ENCODE assay signal across 8 mouse cellular contexts in genomic region chr3:157717313-157717921, GRCm38 (mm10).
DNase-seq lines count a peak whose midpoint lies in the region; ATAC-seq and TF ChIP-seq lines count a peak whose summit lies in the region.

No protein-coding gene starts in this region.

- no peaks in the 10 kb centered on the region for H3K79me2 ChIP-seq in heart, adult 2 months (replicated peaks; ENCODE audit: control insufficient read depth, insufficient read depth, low read length)

- no peaks in the 10 kb centered on the region for H3K36me3 ChIP-seq in heart, adult 2 months (ENCODE audit: control insufficient read depth, insufficient read depth, low read length)
- H3K36me3 ChIP-seq in heart, embryonic 11.5 days (ENCODE audit: control insufficient read depth, insufficient read depth, low read length), result no peaks in the 10 kb centered on the region
- no peaks in the 10 kb centered on the region for H3K36me3 ChIP-seq in intestine, embryonic 14.5 days (ENCODE audit: control insufficient read depth, insufficient read depth, low read length)
- no peaks in the 10 kb centered on the region for H3K36me3 ChIP-seq in midbrain, embryonic 11.5 days (ENCODE audit: control insufficient read depth, insufficient read depth, low read length)

- 13% methylated on average over 7 of the region's 7 CpGs for WGBS in heart, adult 2 months
- WGBS in heart, embryonic 11.5 days (ENCODE audit: insufficient replicate concordance), result 19% methylated on average over 7 of the region's 7 CpGs
- 21% methylated on average over 7 of the region's 7 CpGs for WGBS in intestine, embryonic 14.5 days
- WGBS in midbrain, embryonic 11.5 days, result 28% methylated on average over 7 of the region's 7 CpGs

- H3K27ac ChIP-seq in heart, adult 2 months, result no peak overlapping the region
- no peak overlapping the region for H3K27ac ChIP-seq in heart, embryonic 11.5 days (ENCODE audit: low read depth, low read length)
- no peak overlapping the region for H3K27ac ChIP-seq in intestine, embryonic 14.5 days (ENCODE audit: low read depth)
- H3K27ac ChIP-seq in midbrain, embryonic 11.5 days (ENCODE audit: low read depth, low read length), result no peak overlapping the region

- no peak for TF ChIP-seq EP300 in heart, adult 2 months (IDR thresholded peaks at IDR 0.05; ENCODE audit: insufficient read depth, low read depth, low read length)

- intact Hi-C loops in heart, adult 2 months (cut with DNase I), result loop anchor here (1.0 kb wide), 1 partner anchor 152 kb away; no protein-coding TSS in a partner anchor

- peak; percentile 92 for TF ChIP-seq CTCF in heart, adult 2 months (IDR thresholded peaks at IDR 0.05)

- no peak overlapping the region for H3K9ac ChIP-seq in heart, adult 2 months (ENCODE audit: low read depth, low read length)
- H3K9ac ChIP-seq in heart, embryonic 11.5 days (ENCODE audit: low read depth, low read length), result no peak overlapping the region
- no peak overlapping the region for H3K9ac ChIP-seq in intestine, embryonic 14.5 days (ENCODE audit: low read length)
- H3K9ac ChIP-seq in midbrain, embryonic 11.5 days (ENCODE audit: low read length), result no peak overlapping the region

- ATAC-seq in heart, embryonic 11.5 days (replicated peaks; ENCODE audit: insufficient number of reproducible peaks, low FRiP score, low TSS enrichment), result no peak
- ATAC-seq in intestine, embryonic 14.5 days (replicated peaks; ENCODE audit: low FRiP score, low TSS enrichment, low read depth), result 0 out of 2 replicates have a peak, but pooled peaks have one; percentile 36
- ATAC-seq in midbrain, embryonic 11.5 days (ENCODE audit: low FRiP score), result peak; percentile 83

- DNase-seq in heart, adult 2 months, result peak; percentile 44 to 59
- peak; percentile 54 for DNase-seq in cerebellum, adult 8-10 months
- peak; percentile 35 to 72 for DNase-seq in frontal cortex, postnatal 14 days (ENCODE audit: low spot score in 2 of 2)
- DNase-seq in intestine, embryonic 14.5 days (ENCODE audit: low spot score), result peak; percentile 87
- peak; percentile 14 to 52 for DNase-seq in left cerebral cortex, adult 8-10 months (ENCODE audit: low spot score in 2 of 2)
- peak; percentile 92 for DNase-seq in midbrain, embryonic 11.5 days (ENCODE audit: low spot score, missing footprints)
- DNase-seq in spleen, adult 18-20 months, result peak; percentile 8 to 57

- H3K9me3 ChIP-seq in heart, embryonic 11.5 days (replicated peaks; ENCODE audit: control insufficient read depth, low read length), result no peaks in the 10 kb centered on the region
- no peaks in the 10 kb centered on the region for H3K9me3 ChIP-seq in intestine, embryonic 14.5 days (ENCODE audit: control insufficient read depth, low read length)
- no peaks in the 10 kb centered on the region for H3K9me3 ChIP-seq in midbrain, embryonic 11.5 days (ENCODE audit: control insufficient read depth, low read length)

- no peaks in the 10 kb centered on the region for H3K27me3 ChIP-seq in heart, adult 2 months (ENCODE audit: control insufficient read depth, insufficient read depth, low read length)
- no peaks in the 10 kb centered on the region for H3K27me3 ChIP-seq in heart, embryonic 11.5 days (ENCODE audit: control insufficient read depth, insufficient read depth, low read length)
- no peaks in the 10 kb centered on the region for H3K27me3 ChIP-seq in intestine, embryonic 14.5 days (replicated peaks; ENCODE audit: control insufficient read depth, insufficient read depth, low read length)
- H3K27me3 ChIP-seq in midbrain, embryonic 11.5 days (ENCODE audit: control insufficient read depth, insufficient read depth, low read length), result no peaks in the 10 kb centered on the region

- no peak for TF ChIP-seq POLR2A in heart, adult 2 months (IDR thresholded peaks at IDR 0.05; ENCODE audit: insufficient read depth, low read depth, low read length)

- no peak overlapping the region for H3K4me3 ChIP-seq in heart, adult 2 months
- no peak overlapping the region for H3K4me3 ChIP-seq in heart, embryonic 11.5 days (ENCODE audit: low read depth, low read length)
- no peak overlapping the region for H3K4me3 ChIP-seq in intestine, embryonic 14.5 days (ENCODE audit: low read depth, low read length)
- H3K4me3 ChIP-seq in midbrain, embryonic 11.5 days (ENCODE audit: low read depth, low read length), result no peak overlapping the region

- no peaks in the 10 kb centered on the region; the same call in 1 of the 2 replicates for H3K4me1 ChIP-seq in heart, adult 2 months (ENCODE audit: control insufficient read depth, insufficient read depth, low read length)
- H3K4me1 ChIP-seq in heart, embryonic 11.5 days (ENCODE audit: control insufficient read depth, insufficient read depth, low read length), result no peaks in the 10 kb centered on the region
- H3K4me1 ChIP-seq in intestine, embryonic 14.5 days (replicated peaks; ENCODE audit: control insufficient read depth, insufficient read depth, low read length), result no peaks in the 10 kb centered on the region
- no peaks in the 10 kb centered on the region for H3K4me1 ChIP-seq in midbrain, embryonic 11.5 days (ENCODE audit: control insufficient read depth, insufficient read depth, low read length)

- H3K4me2 ChIP-seq in heart, embryonic 11.5 days, result no peak overlapping the region
- H3K4me2 ChIP-seq in intestine, embryonic 14.5 days (ENCODE audit: low read length), result no peak overlapping the region
- H3K4me2 ChIP-seq in midbrain, embryonic 11.5 days, result no peak overlapping the region

Comparison
In these comparisons a context has a peak if more than half of its experiments do, and no peak if none do; other contexts are left out.
1. DNase-seq: peak in every context shown above with its lines; median percentile 92 in midbrain, embryonic 11.5 days; 87 in intestine, embryonic 14.5 days; 54 in cerebellum, adult 8-10 months; 54 in frontal cortex, postnatal 14 days; 52 in heart, adult 2 months; 33 in left cerebral cortex, adult 8-10 months; 32 in spleen, adult 18-20 months.